Mouse (Mus musculus) bone marrow, adult 2 months (tissue): ENCODE results near the gene Ubiad1.

ENCODE experiments used
- CTCF ChIP-seq: fragments of 200-500 bp; IDR thresholded peaks from 2 replicates; pipeline ENCODE4 v1.5.1; 2011; ENCODE audit warnings: low read length, control low read depth; ENCODE audit not compliant: control insufficient read depth, insufficient read depth
- POLR2A ChIP-seq: fragments of 200-500 bp; IDR thresholded peaks from 2 replicates; pipeline ENCODE4 v1.6.1; 2011; ENCODE audit warnings: low read depth, mild to moderate bottlenecking, control low read depth, low read length, borderline replicate concordance; ENCODE audit not compliant: control insufficient read depth

DNA sequence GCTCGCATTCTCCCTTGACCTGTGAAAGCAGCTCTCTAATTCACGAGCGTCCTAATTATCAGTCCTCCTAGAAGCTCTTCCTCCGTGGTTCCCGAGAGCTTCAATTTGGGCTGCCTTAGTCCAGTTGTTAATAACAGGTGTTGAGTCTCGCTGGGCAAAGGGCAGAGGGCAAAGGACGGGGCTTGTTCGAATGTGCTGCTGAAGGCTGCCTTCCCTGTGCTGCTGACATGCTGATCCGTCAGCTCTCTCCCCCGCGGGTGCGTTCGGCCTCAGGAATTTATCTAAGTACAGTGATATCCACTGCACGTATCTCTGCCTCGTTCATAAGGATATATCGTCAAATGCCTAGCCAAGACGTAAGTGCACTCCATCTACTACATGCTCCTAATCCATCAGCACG lies 11.2 kb downstream of the Ubiad1 start:
- TF ChIP-seq CTCF (no peak), POLR2A (no peak)
